Mouse (Mus musculus) adrenal gland, postnatal 14 days (tissue): ENCODE results near the gene Tmem8. TPM values are rescaled to one million over a fixed set of nuclear protein-coding genes. Genes with fewer than 3 reads are reported as not detected.

Experiments
- DNase-seq: peaks from one replicate; pipeline ENCODE4 v3.0.0; 2021; ENCODE audit warnings: mixed read lengths
- total RNA-seq: library from RNA; stranded (reverse); gene quantifications from 2 replicates; pipeline ENCODE4 v1.2.3, GENCODE M21; 2021

The Tmem8 gene
- total RNA-seq, 1 experiment from 2014 or later: 5.8 TPM

GRCm38 (mm10) chr17:26142796-26143195 lies 29.7 kb downstream of the Tmem8 start:
- DNase-seq: no peak

- no peak for DNase-seq
Measured at GRCm38 (mm10) chr17:26143386-26143785, 30.3 kb downstream of the Tmem8 start.

- no peak for DNase-seq
Measured at GRCm38 (mm10) chr17:26149056-26149455, 36.0 kb downstream of the Tmem8 start.

GRCm38 (mm10) chr17:26151886-26152630 lies 39.0 kb downstream of the Tmem8 start:
- DNase-seq: no peak

- no peak for DNase-seq
Measured at GRCm38 (mm10) chr17:26162736-26163135, 49.6 kb downstream of the Tmem8 start.

- DNase-seq: no peak
Measured at GRCm38 (mm10) chr17:26168039-26168438, 54.9 kb downstream of the Tmem8 start.

Other genes with a start within 250 kb of the Tmem8 start
- gene Mcrip2, start 244.5 kb upstream of the Tmem8 start, total RNA-seq: 336 and 337 TPM in 2 replicates
- 72.1 and 88.0 TPM in 2 replicates for gene Mettl26, start 238.2 kb upstream of the Tmem8 start, total RNA-seq
- gene Wfikkn1, start 232.4 kb upstream of the Tmem8 start, total RNA-seq: 1.2 and 1.5 TPM in 2 replicates
- gene Rab40c, start 193.6 kb upstream of the Tmem8 start, total RNA-seq: 19.8 and 20.9 TPM in 2 replicates
- 112 and 122 TPM in 2 replicates for gene Pigq, start 168.4 kb upstream of the Tmem8 start, total RNA-seq
- gene Nhlrc4, start 168.3 kb upstream of the Tmem8 start, total RNA-seq: 0.15 TPM in 1 of 2 replicates, not detected in the other
- not detected in 2 replicates for gene A930017K11Rik, start 160.7 kb upstream of the Tmem8 start, total RNA-seq
- gene Capn15, start 127.5 kb upstream of the Tmem8 start, total RNA-seq: 18.8 and 23.8 TPM in 2 replicates
- gene Rab11fip3, start 43.7 kb upstream of the Tmem8 start, total RNA-seq: 18.6 and 19.0 TPM in 2 replicates
- gene Decr2, start 23.0 kb upstream of the Tmem8 start, total RNA-seq: 34.2 and 42.3 TPM in 2 replicates
- 2.6 and 2.7 TPM in 2 replicates for gene Nme4, start 17.7 kb upstream of the Tmem8 start, total RNA-seq
- gene Mrpl28, start 10.2 kb downstream of the Tmem8 start, total RNA-seq: 77.5 and 87.3 TPM in 2 replicates
- gene Axin1, start 25.4 kb downstream of the Tmem8 start, total RNA-seq: 32.8 and 43.1 TPM in 2 replicates
- gene Pdia2, start 85.8 kb downstream of the Tmem8 start, total RNA-seq: 1.4 and 1.5 TPM in 2 replicates
- 17.9 and 20.4 TPM in 2 replicates for gene Rgs11, start 89.7 kb downstream of the Tmem8 start, total RNA-seq
- 8.5 and 9.2 TPM in 2 replicates for gene Arhgdig, start 94.5 kb downstream of the Tmem8 start, total RNA-seq
- gene Fam234a, start 130.9 kb downstream of the Tmem8 start, total RNA-seq: 97.7 and 98.1 TPM in 2 replicates
- gene Luc7l, start 139.6 kb downstream of the Tmem8 start, total RNA-seq: 56.1 and 59.3 TPM in 2 replicates